Mouse (Mus musculus): ENCODE data around the gene Wdr11. TPM values are rescaled to one million over a fixed set of nuclear protein-coding genes. Genes with fewer than 3 reads are reported as not detected.

The Wdr11 gene
- total RNA-seq, 2 experiments from 2014 or later = 39.1 to 39.6 TPM

DNA sequence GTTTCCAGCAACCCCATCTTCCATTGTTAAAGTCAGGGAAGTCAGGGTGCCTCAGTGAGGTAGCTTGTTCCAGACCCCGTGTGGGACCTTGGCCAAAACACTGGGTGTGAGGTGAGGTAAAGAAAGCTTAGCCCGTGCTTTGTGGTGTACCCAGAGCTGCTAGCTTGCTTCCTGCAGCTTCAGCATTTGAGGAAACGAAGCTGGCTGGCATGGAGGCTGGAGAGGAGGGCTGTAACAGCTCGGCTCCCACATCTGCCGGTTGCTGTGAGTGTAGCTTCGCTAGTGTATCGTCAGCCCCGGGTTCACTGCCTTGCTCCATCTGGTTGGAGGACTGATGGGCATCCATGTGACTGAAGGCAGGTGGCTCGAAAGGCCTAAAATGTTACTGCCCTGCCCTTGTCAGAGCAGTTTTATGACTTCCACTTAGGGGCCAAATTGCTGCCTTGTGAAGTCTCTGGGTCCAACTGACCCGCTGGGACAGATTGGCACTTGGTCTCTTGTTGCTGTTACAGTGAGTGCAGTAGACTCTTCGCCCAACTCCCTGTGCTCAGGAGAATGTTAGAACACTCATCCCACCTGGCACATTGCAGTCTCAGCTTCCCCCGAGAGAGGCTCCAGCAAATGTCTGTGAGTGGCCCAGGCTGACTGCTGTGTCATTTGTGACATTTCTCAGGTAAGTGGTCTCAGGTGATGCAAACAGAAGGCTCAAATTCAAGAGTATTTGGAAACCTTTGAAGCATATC, 44.4 kb downstream of the Wdr11 start:
- no peak for TF ChIP-seq CTCF (IDR thresholded peaks at IDR 0.05)
- no peak overlapping the region for H3K27ac ChIP-seq
- intact Hi-C loops (cut with DNase I) = no loop called here

DNA sequence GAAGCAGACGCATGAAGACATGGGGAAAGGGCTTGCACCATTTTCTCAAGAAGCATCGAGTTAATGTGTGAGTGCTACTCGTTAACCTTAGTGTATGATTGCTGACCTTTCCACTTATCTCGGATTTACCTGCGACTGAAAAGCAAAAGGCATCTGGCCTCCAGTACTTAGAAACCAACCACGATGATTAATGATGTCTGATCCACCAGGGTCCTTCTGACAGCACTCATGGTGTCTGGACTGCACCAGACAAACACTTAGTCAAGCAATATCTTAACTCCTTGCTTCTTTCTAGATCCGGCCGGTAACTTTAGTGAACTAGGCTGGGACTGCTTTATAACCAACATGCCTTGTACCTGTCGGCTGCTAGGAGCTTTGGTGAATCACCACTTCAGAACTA, 45.3 kb downstream of the Wdr11 start:
- TF ChIP-seq CTCF (IDR thresholded peaks at IDR 0.05) = no peak
- Histone ChIP-seq H3K27ac (no peak overlapping the region), H3K4me3 (no peak overlapping the region)
- DNase-seq (ENCODE audit: extremely low spot score in 1 of 2, low spot score in 2 of 2) = no peak
- intact Hi-C loops (cut with DNase I) = no loop called here

More for the DNA sequence above, 44.4 kb downstream of the Wdr11 start:
- DNase-seq (ENCODE audit: extremely low spot score in 1 of 2, low spot score in 2 of 2) = no peak
- H3K4me3 ChIP-seq = no peak overlapping the region

DNA sequence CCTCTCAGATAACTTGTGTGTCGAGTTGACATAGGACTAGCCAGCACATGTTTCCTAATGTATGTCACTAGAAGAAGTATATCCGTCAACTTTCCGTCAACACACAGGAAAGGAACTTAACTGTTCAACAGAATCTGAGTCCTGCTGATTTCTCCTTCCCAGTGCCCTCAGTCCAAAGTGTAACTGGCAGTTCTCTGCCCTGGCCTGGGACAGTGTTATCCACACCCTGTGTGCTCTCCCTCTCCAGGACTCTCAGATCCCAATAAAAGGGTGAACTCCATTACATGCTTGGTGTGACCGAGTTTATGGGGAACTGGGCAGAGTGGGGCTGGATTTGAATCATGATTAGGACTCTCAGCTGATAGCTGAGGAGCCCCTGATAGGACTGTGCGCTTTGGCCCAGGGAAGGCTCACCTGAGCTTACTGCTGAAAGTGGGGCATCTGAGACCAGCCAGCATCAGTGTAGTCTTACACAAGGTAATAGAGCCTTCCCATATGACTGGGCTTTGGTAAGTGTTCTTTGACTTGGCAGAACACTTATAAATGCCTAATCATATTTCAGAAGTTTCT, 46.3 kb downstream of the Wdr11 start:
- no peak for DNase-seq (ENCODE audit: extremely low spot score in 1 of 2, low spot score in 2 of 2)
- Histone ChIP-seq H3K27ac (no peak overlapping the region), H3K4me3 (no peak overlapping the region)
- no peak for TF ChIP-seq CTCF (IDR thresholded peaks at IDR 0.05)
- intact Hi-C loops (cut with DNase I) = no loop called here

DNA sequence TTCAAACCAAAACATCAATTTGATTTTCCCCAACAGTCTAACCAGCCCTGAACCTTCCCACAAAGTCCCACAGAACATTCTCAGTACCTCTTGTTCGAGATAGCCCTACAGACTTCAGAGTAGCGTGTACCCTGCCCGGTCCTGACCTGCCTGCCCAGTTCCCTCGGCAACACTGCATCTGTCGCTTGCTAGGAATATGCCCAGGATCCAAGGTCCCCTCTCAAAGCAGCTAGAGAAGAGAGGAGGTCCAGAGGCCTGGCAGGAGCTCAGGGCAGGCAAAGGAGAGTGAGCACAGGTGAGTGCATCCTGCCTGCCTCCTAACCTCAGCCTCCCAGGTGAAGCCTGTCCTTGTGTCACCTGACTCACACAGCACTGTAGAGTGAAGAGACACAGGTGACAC, 47.3 kb downstream of the Wdr11 start:
- DNase-seq (ENCODE audit: extremely low spot score in 1 of 2, low spot score in 2 of 2) = no peak
- intact Hi-C loops (cut with DNase I) = no loop called here
- Histone ChIP-seq H3K4me3 (no peak overlapping the region), H3K27ac (no peak overlapping the region)
- TF ChIP-seq CTCF (IDR thresholded peaks at IDR 0.05) = no peak

DNA sequence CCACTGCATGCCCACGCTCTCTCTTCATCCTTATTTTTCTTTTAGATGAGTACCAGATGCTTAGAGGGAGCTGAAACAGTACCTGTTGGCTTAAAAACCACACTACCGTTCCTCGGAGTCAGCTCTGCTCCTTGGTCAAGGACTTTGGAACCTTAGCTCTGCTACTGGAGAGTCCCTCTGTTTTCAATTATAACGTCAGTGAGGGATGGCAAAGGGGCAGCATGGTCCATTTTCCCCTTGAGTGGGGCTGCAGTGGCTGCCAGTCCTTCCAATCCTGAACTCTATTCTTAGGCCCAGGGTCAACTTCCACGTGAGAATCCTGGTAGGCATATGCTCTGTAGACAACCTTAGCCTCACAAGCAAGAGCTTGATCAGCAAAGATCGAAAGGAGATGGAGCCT, 48.2 kb downstream of the Wdr11 start:
- H3K27ac ChIP-seq = no peak overlapping the region
- TF ChIP-seq CTCF (IDR thresholded peaks at IDR 0.05) = no peak
- intact Hi-C loops (cut with DNase I) = no loop called here
- DNase-seq (ENCODE audit: extremely low spot score in 1 of 2, low spot score in 2 of 2) = no peak
- no peak overlapping the region for H3K4me3 ChIP-seq

DNA sequence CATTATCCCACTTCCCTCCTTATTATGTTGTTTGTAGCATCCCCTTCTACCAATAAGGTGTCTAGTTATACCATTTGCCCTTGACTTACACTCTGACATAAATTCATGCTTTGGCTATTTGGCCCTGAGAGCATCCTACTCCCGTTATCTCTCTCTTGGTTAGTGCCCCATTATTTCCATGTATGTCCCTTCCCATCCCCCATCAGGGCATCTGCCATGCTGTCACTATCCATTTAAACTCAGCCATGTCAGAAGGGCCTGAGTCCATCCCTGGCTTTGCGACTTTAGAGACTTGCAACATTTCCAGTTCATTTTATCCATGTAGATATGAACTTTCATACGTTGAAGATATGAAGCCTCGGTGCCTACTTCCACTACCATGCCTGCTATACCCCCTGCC, 51.6 kb downstream of the Wdr11 start:
- intact Hi-C loops (cut with DNase I) = no loop called here
- no peak for TF ChIP-seq CTCF (IDR thresholded peaks at IDR 0.05)
- Histone ChIP-seq H3K27ac (no peak overlapping the region), H3K4me3 (no peak overlapping the region)
- no peak for DNase-seq (ENCODE audit: extremely low spot score in 1 of 2, low spot score in 2 of 2)

DNA sequence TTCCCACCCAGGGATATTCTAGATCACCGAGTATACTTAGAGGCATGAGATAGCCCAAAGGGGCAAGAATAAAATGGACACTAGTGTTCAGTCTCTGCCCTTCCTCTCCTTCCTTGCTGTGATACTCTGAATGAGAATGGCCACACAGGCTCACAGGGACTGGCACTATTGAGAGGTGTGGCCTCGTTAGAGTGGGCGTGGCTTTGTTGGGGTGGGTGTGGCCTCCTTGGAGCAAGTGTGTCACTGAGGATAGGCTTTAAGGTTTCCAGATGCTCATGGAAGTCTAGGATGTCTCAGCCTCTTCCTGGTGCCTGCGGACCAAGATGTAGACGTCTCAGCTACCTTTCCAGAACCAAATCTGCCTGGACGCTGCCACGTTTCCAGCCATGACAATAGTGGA, 56.1 kb downstream of the Wdr11 start:
- intact Hi-C loops (cut with DNase I) = loop anchor here (5.0 kb wide), 1 partner anchor 1115 kb away; no protein-coding TSS in a partner anchor
- TF ChIP-seq CTCF (IDR thresholded peaks at IDR 0.05) = no peak
- DNase-seq (ENCODE audit: extremely low spot score in 1 of 2, low spot score in 2 of 2) = no peak
- Histone ChIP-seq H3K4me3 (no peak overlapping the region), H3K27ac (no peak overlapping the region)

DNA sequence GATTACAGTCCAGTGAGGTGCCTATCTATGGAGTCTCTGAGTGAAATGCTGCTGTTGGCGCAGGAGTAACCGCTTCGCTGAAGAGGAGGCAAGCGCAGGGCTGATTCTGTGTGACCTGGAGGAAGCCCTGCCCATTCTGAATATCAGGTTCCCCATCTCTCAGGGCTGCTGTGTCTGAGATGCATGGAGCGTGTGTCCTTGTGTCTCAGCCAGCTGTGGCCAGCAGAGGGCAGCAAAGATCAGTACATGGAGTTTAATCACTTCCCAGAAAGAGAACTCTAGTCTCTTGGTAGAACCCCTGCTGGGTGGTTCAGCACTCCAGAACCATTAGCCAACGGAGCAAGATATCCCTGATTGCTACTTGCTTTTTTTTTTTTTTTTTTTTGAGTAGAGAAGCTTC, 57.3 kb downstream of the Wdr11 start:
- H3K4me3 ChIP-seq = no peak overlapping the region
- peak; percentile 86 to 89 for DNase-seq (ENCODE audit: extremely low spot score in 1 of 2, low spot score in 2 of 2)
- intact Hi-C loops (cut with DNase I) = loop anchor here (1.0 to 5.0 kb wide), 2 partner anchors 827 to 1113 kb away; no protein-coding TSS in a partner anchor
- TF ChIP-seq CTCF (IDR thresholded peaks at IDR 0.05) = peak; percentile 87
- no peak overlapping the region for H3K27ac ChIP-seq

DNA sequence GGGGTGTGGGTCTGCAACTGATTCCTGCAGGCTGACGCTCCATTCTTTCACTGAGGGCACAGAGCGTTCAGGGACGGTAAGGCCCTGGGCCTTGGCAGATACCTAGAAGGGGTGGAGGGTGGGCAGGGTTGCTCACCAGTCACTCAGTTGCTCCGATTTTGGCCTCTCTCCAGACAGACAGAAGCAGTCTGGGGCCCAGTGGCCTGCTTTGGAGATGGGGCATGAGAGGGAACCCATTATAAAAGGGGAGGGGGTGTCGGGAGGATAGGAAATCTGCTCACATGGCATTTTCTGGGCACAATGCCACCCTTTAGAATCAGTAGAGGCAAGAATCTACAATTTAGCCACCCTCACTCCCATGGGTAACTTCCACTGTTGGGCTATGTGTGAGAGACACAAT, 59.1 kb downstream of the Wdr11 start:
- Histone ChIP-seq H3K4me3 (no peak overlapping the region), H3K27ac (no peak overlapping the region)
- DNase-seq (ENCODE audit: extremely low spot score in 1 of 2, low spot score in 2 of 2) = no peak
- intact Hi-C loops (cut with DNase I) = loop anchor here (5.0 to 10.0 kb wide), 2 partner anchors 514 to 732 kb away; no protein-coding TSS in a partner anchor
- TF ChIP-seq CTCF (IDR thresholded peaks at IDR 0.05) = no peak

DNA sequence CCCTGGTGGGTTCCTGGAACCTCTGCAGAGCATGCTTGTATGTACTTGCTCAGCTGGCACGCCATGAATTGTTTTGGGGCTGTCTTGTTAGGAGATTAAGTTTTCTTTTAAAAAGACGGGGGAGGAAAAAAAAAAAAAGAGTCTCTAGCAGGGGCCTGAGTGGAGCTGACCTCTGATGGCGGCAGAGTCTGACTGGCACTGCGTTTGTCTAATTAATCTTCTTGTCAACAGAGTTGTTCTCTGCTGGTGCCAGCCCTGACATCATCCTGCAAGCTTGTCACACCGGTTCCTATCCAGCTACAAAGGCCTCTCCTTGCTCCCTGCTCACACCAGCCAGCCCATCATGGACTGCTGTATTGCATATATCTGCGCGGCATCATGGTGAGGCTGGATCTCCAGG, 60.1 kb downstream of the Wdr11 start:
- H3K27ac ChIP-seq = no peak overlapping the region
- intact Hi-C loops (cut with DNase I) = loop anchor here (5.0 to 10.0 kb wide), 2 partner anchors 513 to 731 kb away; no protein-coding TSS in a partner anchor
- no peak for DNase-seq (ENCODE audit: extremely low spot score in 1 of 2, low spot score in 2 of 2)
- no peak overlapping the region for H3K4me3 ChIP-seq
- no peak for TF ChIP-seq CTCF (IDR thresholded peaks at IDR 0.05)

DNA sequence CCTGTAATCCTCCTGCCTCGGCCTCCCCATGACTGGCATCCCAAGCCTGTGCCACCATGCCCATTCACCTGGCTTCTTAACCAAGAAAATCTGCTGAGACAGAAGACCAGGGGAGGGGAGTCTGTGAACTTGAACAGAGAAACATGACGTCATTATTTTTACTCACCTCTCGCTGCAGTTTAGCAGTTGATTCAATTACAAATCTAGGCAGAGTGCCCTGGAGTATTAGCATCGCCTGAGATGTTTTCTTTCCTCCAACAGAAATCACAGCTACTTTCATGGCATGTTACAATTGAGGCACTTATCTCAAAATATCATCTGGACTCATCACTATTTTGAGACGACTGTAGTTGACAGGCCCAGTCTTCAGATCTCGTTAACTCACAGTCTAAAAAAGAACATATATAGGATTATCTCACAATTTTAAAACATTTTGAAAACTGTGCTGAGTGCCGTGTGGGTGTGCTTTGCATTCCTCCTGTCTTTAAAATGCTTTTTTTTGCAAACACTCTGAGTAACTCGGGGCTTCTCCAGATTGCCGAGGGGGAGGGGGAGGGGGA, 61.3 kb downstream of the Wdr11 start:
- TF ChIP-seq CTCF (IDR thresholded peaks at IDR 0.05) = no peak
- DNase-seq (ENCODE audit: extremely low spot score in 1 of 2, low spot score in 2 of 2) = no peak
- H3K27ac ChIP-seq = no peak overlapping the region
- no peak overlapping the region for H3K4me3 ChIP-seq
- intact Hi-C loops (cut with DNase I) = loop anchor here (1.0 to 10.0 kb wide), 3 partner anchors 512 to 729 kb away; no protein-coding TSS in a partner anchor

DNA sequence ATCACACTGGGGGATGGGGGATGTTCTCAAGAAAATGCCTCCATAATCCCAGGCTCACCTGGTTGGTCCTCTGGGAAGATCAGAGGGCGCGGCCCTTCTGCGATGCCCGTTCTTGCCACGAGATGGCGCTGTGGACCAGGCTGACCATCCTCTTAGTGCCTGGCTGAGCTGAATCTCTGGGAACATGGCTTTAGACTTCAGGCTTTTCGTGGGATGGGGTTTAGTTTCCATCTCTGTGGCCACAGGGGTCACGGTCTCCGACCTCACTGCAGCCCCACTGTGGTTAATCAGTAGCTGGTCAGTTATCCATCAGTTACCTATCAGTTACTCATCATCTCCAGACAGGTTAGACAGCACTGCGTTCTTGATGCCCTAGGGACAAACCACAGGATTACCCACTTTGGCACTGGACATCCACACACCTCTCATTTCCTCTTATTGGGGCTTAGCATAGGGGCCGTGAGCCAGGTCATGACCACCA, 62.2 kb downstream of the Wdr11 start:
- no peak overlapping the region for H3K4me3 ChIP-seq

More for the DNA sequence above, 62.2 kb downstream of the Wdr11 start:
- H3K27ac ChIP-seq = no peak overlapping the region
- intact Hi-C loops (cut with DNase I) = loop anchor here (1.0 to 10.0 kb wide), 3 partner anchors 511 to 728 kb away; no protein-coding TSS in a partner anchor
- TF ChIP-seq CTCF (IDR thresholded peaks at IDR 0.05) = peak; percentile 97
- peak; percentile 74 to 85 for DNase-seq (ENCODE audit: extremely low spot score in 1 of 2, low spot score in 2 of 2)
